Mouse (Mus musculus) monocyte, adult 5-6 weeks (primary cell): ENCODE data around the gene Krtap5-1. TPM values are rescaled to one million over a fixed set of nuclear protein-coding genes. Genes with fewer than 3 reads are reported as not detected.

Experiments
- total RNA-seq: library from RNA; stranded (forward); fragments of 200-1000, 200-491, 200-594 nt; gene quantifications from 3 replicates; pipeline ENCODE4 v1.2.3, GENCODE M21; 2017

Krtap5-1 gene
- total RNA-seq, 1 experiment from 2014 or later: not detected

Other genes with a start within 250 kb of the Krtap5-1 start
- gene Mob2, start 236.1 kb downstream of the Krtap5-1 start, total RNA-seq: 38.5 to 50.0 TPM (median 45.2 TPM) in 3 replicates
- 0.29 to 1.4 TPM in 2 of 3 replicates, not detected in the other for gene Dusp8, start 201.3 kb downstream of the Krtap5-1 start, total RNA-seq
- gene Gm45618, start 176.4 kb downstream of the Krtap5-1 start, total RNA-seq: not detected in 3 replicates
- not detected in 3 replicates for gene Gm39115, start 161.1 kb downstream of the Krtap5-1 start, total RNA-seq
- not detected in 3 replicates for gene Gm45337, start 152.5 kb downstream of the Krtap5-1 start, total RNA-seq
- gene Gm29735, start 140.0 kb downstream of the Krtap5-1 start, total RNA-seq: not detected in 3 replicates
- not detected in 3 replicates for gene Gm4553, start 131.4 kb downstream of the Krtap5-1 start, total RNA-seq
- gene Krtap5-2, start 121.1 kb downstream of the Krtap5-1 start, total RNA-seq: not detected in 3 replicates
- gene Gm10153, start 106.7 kb downstream of the Krtap5-1 start, total RNA-seq: not detected in 3 replicates
- not detected in 3 replicates for gene Krtap5-3, start 95.8 kb downstream of the Krtap5-1 start, total RNA-seq
- gene Gm7579, start 85.3 kb downstream of the Krtap5-1 start, total RNA-seq: not detected in 3 replicates
- not detected in 3 replicates for gene Krtap5-5, start 67.1 kb downstream of the Krtap5-1 start, total RNA-seq
- gene Gm40460, start 56.0 kb downstream of the Krtap5-1 start, total RNA-seq: not detected in 3 replicates
- not detected in 3 replicates for gene Gm2431, start 38.8 kb downstream of the Krtap5-1 start, total RNA-seq
- gene Gm4559, start 22.8 kb downstream of the Krtap5-1 start, total RNA-seq: not detected in 3 replicates
- gene Krtap5-4, start 6.4 kb upstream of the Krtap5-1 start, total RNA-seq: not detected in 3 replicates
- gene Ifitm10, start 76.6 kb upstream of the Krtap5-1 start, total RNA-seq: 10.2 to 46.5 TPM (median 13.9 TPM) in 3 replicates
- gene Gm49369, start 85.5 kb upstream of the Krtap5-1 start, total RNA-seq: 242 to 452 TPM (median 290 TPM) in 3 replicates
- gene Ctsd, start 90.9 kb upstream of the Krtap5-1 start, total RNA-seq: 304 to 518 TPM (median 326 TPM) in 3 replicates
- gene Syt8, start 137.7 kb upstream of the Krtap5-1 start, total RNA-seq: not detected in 3 replicates
- gene Tnni2, start 144.7 kb upstream of the Krtap5-1 start, total RNA-seq: 7.5 to 20.6 TPM (median 11.3 TPM) in 3 replicates
- 1,011 to 1,374 TPM (median 1,247 TPM) in 3 replicates for gene Lsp1, start 163.7 kb upstream of the Krtap5-1 start, total RNA-seq
- gene Tnnt3, start 201.7 kb upstream of the Krtap5-1 start, total RNA-seq: 13.6 to 16.7 TPM (median 15.5 TPM) in 3 replicates
- gene Mrpl23, start 235.6 kb upstream of the Krtap5-1 start, total RNA-seq: 9.7 to 34.1 TPM (median 22.6 TPM) in 3 replicates